Mouse (Mus musculus) hindbrain, embryonic 10.5 days (tissue): ENCODE data around the gene Nek11. TPM values are rescaled to one million over a fixed set of nuclear protein-coding genes. Genes with fewer than 3 reads are reported as not detected.

Source experiments
- DNase-seq: peaks from one replicate; pipeline ENCODE4 v3.0.0-alpha.2; 2017; ENCODE audit warnings: low spot score
- H3K27ac ChIP-seq: fragments of 300-500 bp; sonication (generic); 2 replicates; pipeline ENCODE4 v1.5.1; 2016; ENCODE audit warnings: mild to moderate bottlenecking, moderate library complexity
- H3K27me3 ChIP-seq: fragments of 300-500 bp; sonication (generic); 2 replicates; pipeline ENCODE4 v1.6.1; 2016; ENCODE audit warnings: mild to moderate bottlenecking; ENCODE audit not compliant: poor library complexity, insufficient read depth, severe bottlenecking
- H3K36me3 ChIP-seq: fragments of 300-500 bp; sonication (generic); 2 replicates; pipeline ENCODE4 v1.6.1; 2016; ENCODE audit warnings: mild to moderate bottlenecking, moderate library complexity
- H3K4me1 ChIP-seq: fragments of 300-500 bp; sonication (generic); replicated peaks from 2 replicates; pipeline ENCODE4 v1.6.1; 2016; ENCODE audit warnings: mild to moderate bottlenecking
- H3K4me3 ChIP-seq: fragments of 300-500 bp; sonication (generic); 2 replicates; pipeline ENCODE4 v1.5.1; 2016; ENCODE audit warnings: mild to moderate bottlenecking, moderate library complexity
- H3K9me3 ChIP-seq: fragments of 300-500 bp; sonication (generic); 2 replicates; pipeline ENCODE4 v1.6.1; 2016; ENCODE audit warnings: mild to moderate bottlenecking, moderate library complexity
- WGBS: fragments of 180-500 bp; shearing (Covaris S2); methylation state at CpG from one replicate; pipeline ENCODE4 v1.1.7; 2016; 5-methylcytosine and 5-hydroxymethylcytosine counted together
- polyA plus RNA-seq: library from polyadenylated mRNA; unstranded; fragments of >200 nt; fragmentation: Nextera tagmentation; extraction: Ambion mirVana; gene quantifications from 2 replicates; pipeline ENCODE4 v1.2.1, GENCODE M21; 2016

Gene Nek11
- polyA plus RNA-seq, 1 experiment from 2014 or later: 1.5 TPM

DNA sequence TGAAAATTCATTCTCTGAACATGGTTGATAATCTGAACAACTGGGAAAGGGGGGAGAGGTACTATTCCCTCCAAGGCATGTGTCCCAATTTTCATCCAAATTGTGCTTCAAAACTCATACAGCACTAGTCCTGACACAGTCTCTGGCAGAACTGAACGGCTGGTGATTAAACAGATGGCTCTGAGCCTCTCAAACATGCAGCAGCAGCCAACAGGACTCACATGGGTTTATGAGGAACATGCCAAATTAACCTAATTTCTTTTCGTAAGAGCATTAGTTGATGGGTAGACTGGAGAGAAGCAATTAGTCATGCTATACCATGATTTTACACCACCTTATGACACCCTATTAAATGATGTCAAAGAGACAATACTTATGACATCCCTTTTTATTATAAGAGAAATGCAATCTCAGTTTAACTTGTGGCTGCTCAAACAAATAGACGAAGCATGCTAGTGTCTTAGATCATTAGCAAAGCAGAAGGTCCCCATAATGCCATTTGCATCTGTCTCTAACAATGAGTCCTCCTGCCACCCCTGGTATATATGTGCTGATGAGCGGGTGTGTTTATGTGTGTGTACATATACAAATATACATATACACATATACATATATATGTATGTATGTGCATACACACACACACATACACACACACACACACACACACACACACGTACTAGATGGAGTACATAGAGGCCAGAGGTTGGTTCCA, 31.6 kb downstream of the Nek11 start:
- no peak overlapping the region for H3K27ac ChIP-seq
- no peaks in the 10 kb centered on the region for H3K9me3 ChIP-seq
- H3K4me1 ChIP-seq: no peaks in the 10 kb centered on the region
- 86% methylated on average over 5 of the region's 5 CpGs for WGBS
- DNase-seq: no peak
- H3K36me3 ChIP-seq: no peaks in the 10 kb centered on the region
- no peaks in the 10 kb centered on the region for H3K27me3 ChIP-seq
- H3K4me3 ChIP-seq: no peak overlapping the region

DNA sequence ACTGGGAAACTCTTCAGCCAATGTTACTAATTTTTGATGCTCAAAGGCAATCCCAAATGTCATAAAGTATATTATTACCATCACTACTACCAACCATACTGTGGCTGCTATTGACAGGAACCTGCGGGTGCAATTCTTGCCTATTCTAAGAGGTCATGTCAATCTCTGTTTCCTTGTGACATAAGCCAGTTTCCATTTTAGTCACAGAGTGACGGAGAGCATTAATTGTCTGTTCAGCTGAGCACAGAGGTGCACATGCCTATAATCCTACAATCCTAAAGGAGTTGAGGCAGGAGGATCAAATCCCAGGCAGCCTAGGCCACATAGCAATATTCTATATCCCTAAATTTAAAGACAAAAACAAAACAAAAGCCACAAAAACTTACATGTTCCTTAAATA, 33.1 kb downstream of the Nek11 start:
- Histone ChIP-seq H3K4me1 (no peaks in the 10 kb centered on the region), H3K27ac (no peak overlapping the region), H3K9me3 (no peaks in the 10 kb centered on the region), H3K27me3 (no peaks in the 10 kb centered on the region), H3K36me3 (no peaks in the 10 kb centered on the region), H3K4me3 (no peak overlapping the region)
- 89% methylated on average over 2 of the region's 2 CpGs for WGBS
- no peak for DNase-seq

GRCm38 (mm10) chr9:105349034-105349433, 46.3 kb downstream of the Nek11 start:
- Histone ChIP-seq H3K9me3 (no peaks in the 10 kb centered on the region), H3K36me3 (no peaks in the 10 kb centered on the region), H3K4me1 (no peaks in the 10 kb centered on the region), H3K4me3 (no peak overlapping the region), H3K27me3 (no peaks in the 10 kb centered on the region), H3K27ac (no peak overlapping the region)
- 77% methylated on average over 5 of the region's 5 CpGs for WGBS
- DNase-seq: no peak

DNA sequence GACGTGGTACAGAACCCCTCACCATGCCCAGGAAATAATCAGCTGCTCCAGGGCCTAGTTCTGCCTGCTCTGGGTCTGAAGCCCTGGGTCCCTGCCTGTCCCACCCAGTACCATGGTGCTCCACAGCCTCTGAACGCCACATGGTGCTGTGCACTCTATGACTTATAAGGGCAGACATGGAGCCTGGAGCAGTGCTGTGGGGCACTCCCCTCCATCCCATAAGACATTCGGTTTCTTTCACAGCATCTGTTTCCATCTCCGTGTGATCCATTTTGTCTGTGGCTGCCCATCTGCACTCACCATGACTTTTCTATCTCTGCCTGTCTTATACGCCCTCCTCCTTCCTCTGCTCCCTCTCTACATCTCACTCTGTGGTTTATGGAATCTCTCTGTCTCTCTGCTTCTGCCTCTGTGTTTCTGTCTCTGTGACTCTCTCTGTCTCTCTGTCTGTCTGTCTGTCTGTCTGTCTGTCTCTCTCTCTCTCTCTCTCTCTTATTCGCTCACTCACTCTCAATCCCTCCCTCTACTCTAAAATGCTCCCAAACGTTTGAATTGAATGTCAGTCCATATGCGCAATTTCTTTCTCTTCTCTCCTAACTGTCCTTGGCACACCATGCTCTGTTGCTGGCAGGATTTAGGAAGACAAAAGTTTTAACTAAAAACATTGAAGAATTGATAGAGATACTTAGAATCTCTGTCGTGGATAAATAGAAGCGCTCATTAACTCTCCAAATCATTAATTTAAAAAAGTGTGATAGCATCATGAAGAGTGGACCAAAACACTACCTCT, 46.9 kb downstream of the Nek11 start:
- H3K4me3 ChIP-seq: no peak overlapping the region
- DNase-seq: no peak
- H3K27ac ChIP-seq: 0 out of 2 replicates have a peak overlapping the region, but pooled peaks have one; percentile 16

DNA sequence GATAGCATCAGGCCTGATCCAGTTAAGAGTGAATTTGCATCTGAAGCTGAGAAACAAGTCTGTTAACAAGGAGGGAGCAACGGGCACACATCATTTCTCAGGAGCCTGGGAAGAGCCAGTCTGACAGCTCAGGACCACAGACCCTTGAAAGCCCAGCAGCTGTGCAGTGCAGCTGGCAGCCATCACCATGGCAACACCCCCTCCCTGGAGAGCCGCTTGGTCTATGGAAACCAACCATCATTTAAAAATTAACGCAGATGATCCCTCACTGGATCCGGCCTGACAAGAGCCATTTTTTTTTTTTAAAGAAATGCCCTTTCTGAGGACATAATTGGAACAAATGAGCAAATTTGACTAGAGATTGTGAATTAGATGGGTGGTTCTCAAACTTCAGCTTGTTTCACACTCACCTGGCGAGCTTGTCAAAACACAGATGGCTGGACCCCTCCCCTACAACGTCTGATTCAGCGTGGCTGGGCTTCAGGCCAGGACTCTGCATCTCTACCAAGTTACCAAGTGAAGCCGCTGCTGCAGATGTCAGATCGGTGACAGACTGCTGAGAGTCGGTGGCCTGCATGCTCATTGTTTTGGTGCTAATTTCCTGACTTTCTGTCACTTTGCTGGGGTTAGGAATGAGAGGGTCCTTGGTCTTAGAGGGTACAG, 52.2 kb downstream of the Nek11 start:
- peaks cover 8% of the 10 kb centered on the region; the same call in 1 of the 2 replicates for H3K4me1 ChIP-seq
- DNase-seq: peak; percentile 59
- no peak overlapping the region for H3K4me3 ChIP-seq
- no peaks in the 10 kb centered on the region for H3K27me3 ChIP-seq
- peak overlapping the region; percentile 73 for H3K27ac ChIP-seq
- no peaks in the 10 kb centered on the region for H3K36me3 ChIP-seq
- WGBS: 52% methylated on average over 10 of the region's 10 CpGs
- no peaks in the 10 kb centered on the region for H3K9me3 ChIP-seq

More for the DNA sequence above, 46.9 kb downstream of the Nek11 start:
- Histone ChIP-seq H3K9me3 (no peaks in the 10 kb centered on the region), H3K27me3 (no peaks in the 10 kb centered on the region), H3K4me1 (no peaks in the 10 kb centered on the region), H3K36me3 (no peaks in the 10 kb centered on the region)
- WGBS: 74% methylated on average over 10 of the region's 10 CpGs

GRCm38 (mm10) chr9:105342565-105342964, 52.8 kb downstream of the Nek11 start:
- Histone ChIP-seq H3K9me3 (no peaks in the 10 kb centered on the region), H3K27me3 (no peaks in the 10 kb centered on the region), H3K36me3 (no peaks in the 10 kb centered on the region), H3K27ac (peak overlapping the region; percentile 73; the same call in 1 of the 2 replicates), H3K4me1 (peaks cover 8% of the 10 kb centered on the region; the same call in 1 of the 2 replicates), H3K4me3 (no peak overlapping the region)
- no peak for DNase-seq
- 82% methylated on average over 3 of the region's 3 CpGs for WGBS

DNA sequence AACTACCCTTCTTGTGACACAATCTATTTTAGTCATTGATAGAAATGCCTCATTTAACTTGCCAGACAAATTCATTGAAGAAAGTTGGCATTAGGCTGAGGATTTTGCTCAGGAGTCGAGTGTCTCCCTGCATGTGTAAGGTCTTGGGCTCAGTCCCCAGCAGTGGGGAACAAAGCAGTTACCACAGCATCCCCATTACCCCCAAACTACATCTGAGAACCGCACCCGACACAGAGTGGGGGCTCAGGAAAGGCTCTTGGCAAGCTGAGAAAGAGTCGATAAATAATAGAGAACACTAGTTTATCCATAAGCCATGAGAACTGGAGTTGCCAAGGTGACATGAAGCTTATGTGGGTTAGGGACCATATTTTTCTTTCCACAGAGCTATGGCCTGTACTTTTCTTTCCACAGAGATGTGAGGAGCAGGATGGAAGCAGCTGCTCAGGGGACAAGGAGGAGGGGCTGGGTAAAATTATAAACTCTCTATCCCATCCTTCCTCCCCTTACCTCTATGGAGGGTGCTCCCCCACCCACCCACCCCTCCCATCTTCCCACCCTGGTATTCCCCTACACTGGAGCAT, 62.8 kb downstream of the Nek11 start:
- no peak overlapping the region for H3K27ac ChIP-seq
- 86% methylated on average over 4 of the region's 4 CpGs for WGBS
- H3K9me3 ChIP-seq: no peaks in the 10 kb centered on the region
- no peaks in the 10 kb centered on the region for H3K4me1 ChIP-seq
- no peak overlapping the region for H3K4me3 ChIP-seq
- no peaks in the 10 kb centered on the region for H3K36me3 ChIP-seq
- no peak for DNase-seq
- H3K27me3 ChIP-seq: no peaks in the 10 kb centered on the region

DNA sequence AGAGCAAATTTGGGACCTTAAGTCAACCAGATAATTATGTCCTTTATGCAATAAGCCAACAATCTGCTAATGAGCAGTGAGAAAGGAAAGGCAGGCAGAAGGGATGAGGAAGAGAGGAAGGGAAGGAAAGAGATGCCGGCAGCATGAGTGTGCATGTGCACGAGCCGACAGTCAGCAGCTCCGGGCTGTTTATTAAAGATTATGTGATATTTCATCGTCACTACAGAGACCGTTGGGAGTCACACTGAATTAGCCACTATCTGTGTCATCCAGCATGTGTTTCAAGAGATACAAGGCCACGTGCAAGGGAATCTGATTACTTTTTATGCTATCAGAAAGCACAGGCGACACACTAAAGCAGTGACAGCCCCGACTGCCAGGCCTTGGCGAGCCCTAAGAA, 73.5 kb downstream of the Nek11 start:
- Histone ChIP-seq H3K27me3 (no peaks in the 10 kb centered on the region), H3K27ac (no peak overlapping the region), H3K4me3 (no peak overlapping the region), H3K4me1 (no peaks in the 10 kb centered on the region), H3K36me3 (no peaks in the 10 kb centered on the region), H3K9me3 (no peaks in the 10 kb centered on the region)
- 91% methylated on average over 10 of the region's 10 CpGs for WGBS
- no peak for DNase-seq

DNA sequence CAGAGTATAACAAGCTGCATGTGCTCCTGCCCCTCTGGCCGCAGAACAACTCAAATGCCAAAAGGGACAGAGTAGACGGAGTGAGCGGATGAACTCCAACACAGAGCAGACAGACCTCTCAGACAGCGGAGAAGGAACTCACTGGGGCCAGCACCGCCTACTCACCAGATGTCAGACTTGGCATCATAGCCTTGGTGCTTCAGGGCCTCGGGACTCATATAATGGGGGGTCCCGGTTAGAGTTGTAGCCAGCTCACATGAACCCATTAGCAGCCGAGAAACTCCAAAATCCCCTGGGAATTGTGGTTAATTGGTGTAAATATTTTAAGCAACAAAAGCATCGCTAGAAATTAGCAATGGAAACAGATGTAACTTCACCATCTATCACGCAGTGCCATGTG, 82.1 kb downstream of the Nek11 start:
- H3K27me3 ChIP-seq: no peaks in the 10 kb centered on the region
- DNase-seq: no peak
- H3K9me3 ChIP-seq: no peaks in the 10 kb centered on the region
- no peaks in the 10 kb centered on the region for H3K36me3 ChIP-seq
- no peak overlapping the region for H3K4me3 ChIP-seq
- H3K27ac ChIP-seq: no peak overlapping the region
- H3K4me1 ChIP-seq: 0 out of 2 replicates have a peak, but pooled peaks cover 5% of the 10 kb centered on the region
- WGBS: 85% methylated on average over 10 of the region's 10 CpGs

- WGBS: 88% methylated on average over 1 of the region's 1 CpGs
- no peaks in the 10 kb centered on the region for H3K9me3 ChIP-seq
- no peaks in the 10 kb centered on the region for H3K27me3 ChIP-seq
- 0 out of 2 replicates have a peak, but pooled peaks cover 5% of the 10 kb centered on the region for H3K4me1 ChIP-seq
- no peak overlapping the region for H3K4me3 ChIP-seq
- H3K27ac ChIP-seq: no peak overlapping the region
- no peak for DNase-seq
- no peaks in the 10 kb centered on the region for H3K36me3 ChIP-seq
These were observed 82.6 kb downstream of the Nek11 start for GRCm38 (mm10) chr9:105312686-105313085.

DNA sequence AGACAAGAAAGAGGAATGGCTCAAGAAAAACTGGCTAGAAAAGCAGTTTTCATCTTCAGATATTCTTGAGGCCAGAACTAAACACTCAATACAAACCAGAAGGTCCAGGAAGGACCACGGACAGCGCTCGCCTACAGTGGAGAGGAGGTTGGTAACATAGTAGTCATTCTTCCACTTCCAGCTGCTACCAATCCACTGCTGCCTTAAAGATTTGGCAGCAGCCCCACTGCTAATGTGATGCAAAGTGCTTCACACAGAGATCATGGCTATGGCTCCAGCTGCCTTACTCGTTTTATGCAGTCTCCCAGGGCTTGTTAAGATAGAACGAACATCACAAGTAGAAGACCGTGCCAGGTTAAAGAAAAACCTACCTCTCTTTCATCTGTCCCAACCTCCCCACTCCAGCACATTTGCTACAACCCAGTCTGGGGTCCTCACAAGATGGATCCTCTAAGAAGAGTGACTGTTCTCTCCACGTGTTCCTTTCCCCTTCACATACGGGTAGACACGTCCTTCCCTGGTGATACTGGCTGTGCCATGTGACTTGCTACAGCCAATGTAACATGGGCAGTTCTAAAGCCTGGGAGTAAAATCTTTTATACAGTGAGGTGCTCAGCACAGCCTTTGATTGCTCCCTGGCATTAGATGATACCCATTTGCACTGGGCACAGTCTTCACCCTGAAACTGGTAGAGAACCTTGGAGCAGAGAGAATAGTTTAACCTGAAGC, 85.6 kb downstream of the Nek11 start:
- no peaks in the 10 kb centered on the region for H3K27me3 ChIP-seq
- H3K36me3 ChIP-seq: no peaks in the 10 kb centered on the region
- no peaks in the 10 kb centered on the region for H3K9me3 ChIP-seq
- no peak overlapping the region for H3K27ac ChIP-seq
- 36% methylated on average over 9 of the region's 9 CpGs for WGBS
- H3K4me3 ChIP-seq: no peak overlapping the region
- DNase-seq: peak; percentile 17
- 0 out of 2 replicates have a peak, but pooled peaks cover 14% of the 10 kb centered on the region for H3K4me1 ChIP-seq

- Histone ChIP-seq H3K9me3 (no peaks in the 10 kb centered on the region), H3K27me3 (no peaks in the 10 kb centered on the region), H3K4me3 (no peak overlapping the region), H3K4me1 (peaks cover 14% of the 10 kb centered on the region; the same call in 1 of the 2 replicates), H3K27ac (no peak overlapping the region), H3K36me3 (no peaks in the 10 kb centered on the region)
- no peak for DNase-seq
- WGBS: 79% methylated on average over 2 of the region's 2 CpGs
These were observed 89.3 kb downstream of the Nek11 start for GRCm38 (mm10) chr9:105306042-105306441.
